Mouse (Mus musculus): ENCODE measurements around the gene Cabp2.
A peak's percentile ranks its signal among the peaks of the same experiment; 100 is the strongest.

Gene Cabp2

DNA sequence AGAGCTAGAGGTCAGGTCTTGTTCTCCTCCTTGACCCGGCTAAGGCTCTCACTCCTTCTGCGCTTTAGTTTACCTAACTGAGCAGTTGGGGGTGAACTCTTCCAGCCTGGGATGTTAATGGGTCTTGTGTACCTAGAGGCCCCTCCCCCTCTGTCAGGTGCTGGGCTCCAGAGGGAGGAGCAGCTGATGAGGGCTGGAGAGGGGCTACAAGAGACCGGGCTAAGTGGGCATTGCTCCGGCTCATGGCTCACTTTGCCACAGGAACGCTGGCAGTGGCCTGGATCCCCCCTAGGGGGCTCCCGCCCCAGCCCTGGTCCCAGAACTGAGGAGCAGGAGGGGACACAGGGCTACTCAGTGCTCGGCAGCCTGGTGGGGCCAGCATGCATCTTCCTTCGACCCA lies 2.4 kb downstream of the Cabp2 start:
- DNase-seq: no peak

DNA sequence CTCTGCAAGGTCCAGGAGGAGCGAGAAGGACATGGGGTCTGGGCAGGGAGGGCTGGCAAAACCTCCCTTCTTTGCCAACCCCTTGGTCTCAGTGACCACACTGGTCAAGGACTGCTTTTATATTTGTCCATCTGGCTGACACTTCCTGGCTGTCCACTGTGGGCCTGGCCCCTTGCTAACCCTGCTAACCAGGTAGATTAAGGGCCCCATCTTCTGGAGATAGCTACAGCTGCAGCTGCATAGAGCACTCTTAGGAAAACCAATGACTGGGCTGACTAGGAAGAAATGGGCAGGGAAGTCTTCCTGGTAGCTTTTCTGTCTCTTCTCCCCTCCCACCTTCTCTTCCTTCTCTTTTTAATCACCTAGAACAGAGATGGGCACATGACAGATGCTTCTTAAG lies 3.6 kb downstream of the Cabp2 start:
- DNase-seq: no peak

DNA sequence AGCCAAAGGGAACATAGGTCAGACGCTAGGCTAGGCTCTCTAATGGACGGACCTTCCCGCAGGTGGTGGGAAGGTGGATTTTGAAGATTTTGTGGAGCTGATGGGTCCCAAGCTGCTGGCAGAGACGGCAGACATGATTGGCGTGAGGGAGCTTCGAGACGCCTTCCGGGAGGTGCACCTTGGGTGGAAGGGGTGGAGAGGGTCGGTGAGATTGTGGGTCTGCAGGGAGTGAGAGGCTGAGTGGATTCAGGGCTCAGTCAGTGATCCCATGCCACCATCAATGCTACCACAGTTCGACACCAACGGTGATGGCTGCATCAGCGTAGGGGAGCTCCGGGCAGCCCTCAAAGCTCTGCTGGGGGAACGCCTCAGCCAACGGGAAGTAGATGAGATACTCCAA lies 4.8 kb downstream of the Cabp2 start:
- DNase-seq: no peak

GRCm38 (mm10) chr19:4087090-4087489 lies 5.7 kb downstream of the Cabp2 start:
- DNase-seq: no peak

DNA sequence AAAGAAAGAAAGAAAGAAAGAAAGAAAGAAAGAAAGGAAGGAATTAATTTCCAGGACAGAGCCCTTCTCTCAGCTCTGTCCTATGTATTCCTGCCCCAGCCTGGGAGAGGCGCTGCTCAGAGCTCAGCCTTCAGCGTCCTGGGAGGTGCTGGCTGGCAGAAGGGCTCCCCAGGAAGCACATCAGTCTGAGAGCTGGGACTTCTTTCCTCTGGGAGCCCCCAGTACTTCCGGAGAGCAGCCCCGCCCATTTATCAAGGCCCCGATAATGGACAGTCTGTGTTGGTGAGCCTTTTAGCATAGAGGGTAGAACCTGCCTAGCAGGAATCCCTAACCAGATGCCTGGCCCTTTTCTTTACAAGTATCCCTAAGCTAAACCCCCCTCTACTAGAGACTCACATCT lies 6.8 kb downstream of the Cabp2 start:
- no peak for DNase-seq

DNA sequence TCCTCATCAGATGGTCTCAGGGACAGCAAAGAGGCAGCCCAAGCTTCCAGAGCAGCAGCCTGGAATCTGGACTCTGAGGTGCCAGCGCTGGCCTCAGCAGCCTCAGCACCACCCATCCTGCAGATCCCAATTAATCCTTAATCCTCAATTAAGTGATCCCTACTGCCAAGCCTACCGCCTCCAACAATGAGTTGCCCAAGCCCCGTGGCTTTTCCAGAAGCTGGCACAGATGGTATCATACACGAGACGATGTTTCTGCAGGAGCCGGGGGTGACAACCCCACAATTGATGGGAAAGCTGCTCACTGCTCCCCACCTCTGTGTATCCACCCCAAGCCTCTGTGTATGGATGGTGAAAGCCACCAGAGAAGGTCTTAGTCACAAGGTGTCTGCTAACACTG lies 7.8 kb downstream of the Cabp2 start:
- DNase-seq: no peak

GRCm38 (mm10) chr19:4090446-4090845 lies 9.1 kb downstream of the Cabp2 start:
- no peak for DNase-seq

- no peak for DNase-seq
Observed at GRCm38 (mm10) chr19:4091383-4091782, 10.0 kb downstream of the Cabp2 start.

DNA sequence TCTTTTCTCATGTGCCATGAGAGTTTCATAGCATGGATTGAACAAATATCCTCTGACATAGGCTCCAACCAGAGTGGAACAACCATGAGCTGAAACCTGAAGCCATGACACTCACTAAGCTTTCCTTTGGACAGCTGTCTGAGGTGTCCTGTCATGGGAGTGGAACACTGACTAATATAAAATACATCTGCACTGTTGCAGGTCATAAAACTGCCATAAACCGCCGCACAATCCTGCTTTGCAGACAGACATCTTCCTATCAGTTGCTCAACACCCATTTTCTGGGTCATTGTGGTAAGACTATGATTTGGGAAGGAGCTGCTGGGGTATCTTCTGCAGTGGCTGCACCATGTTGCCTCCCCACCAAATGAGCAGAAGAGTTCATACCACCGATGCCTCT lies 11.4 kb downstream of the Cabp2 start:
- no peak for DNase-seq

- no peak for DNase-seq
Observed at GRCm38 (mm10) chr19:4093772-4094171, 12.4 kb downstream of the Cabp2 start.

GRCm38 (mm10) chr19:4094348-4094747 lies 13.0 kb downstream of the Cabp2 start:
- DNase-seq: no peak

DNA sequence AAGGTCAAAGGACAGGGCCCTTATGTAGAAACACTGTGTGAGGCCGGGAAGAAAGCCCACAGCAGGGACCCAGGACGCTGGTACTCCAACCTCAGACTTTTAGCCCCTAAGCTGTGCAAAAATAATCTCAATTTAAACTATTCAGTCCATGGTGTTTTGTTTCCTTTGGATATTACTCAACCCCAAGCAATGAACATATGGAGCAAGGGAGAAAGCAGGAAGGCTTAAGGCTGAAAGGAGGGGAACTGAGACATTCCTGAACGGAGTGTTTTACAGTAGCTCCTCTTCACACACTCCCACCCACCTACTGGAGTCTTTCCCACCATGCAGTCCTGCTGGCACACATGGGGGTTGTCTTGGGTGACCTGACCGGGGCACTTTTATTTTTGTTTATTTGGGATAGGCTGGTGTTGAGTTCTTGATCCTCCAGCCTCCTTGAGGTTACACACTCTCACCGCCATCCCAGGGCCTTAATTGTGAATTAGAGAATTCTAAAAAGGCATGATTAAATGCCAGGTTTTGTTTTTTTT lies 13.5 kb downstream of the Cabp2 start:
- DNase-seq: no peak

DNA sequence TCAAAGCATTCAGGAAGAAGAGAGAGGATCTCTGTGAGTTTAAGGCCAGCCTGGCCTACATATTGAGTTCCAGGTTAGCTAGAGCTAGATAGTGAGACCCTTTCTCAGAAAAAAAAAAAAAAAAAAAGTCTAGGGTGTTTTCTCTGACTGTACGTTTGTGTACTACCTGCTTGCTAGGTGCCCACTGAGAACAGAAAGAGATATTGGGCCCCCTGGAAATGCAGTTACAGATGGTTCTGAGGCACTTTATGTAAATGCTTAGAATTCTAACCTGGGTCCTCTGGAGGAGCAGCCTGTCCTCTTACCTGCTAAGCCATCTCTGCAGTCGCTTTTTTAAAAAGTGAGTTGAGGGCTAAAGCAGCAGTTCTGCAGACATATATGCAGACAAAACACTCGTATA lies 14.4 kb downstream of the Cabp2 start:
- DNase-seq: no peak

DNA sequence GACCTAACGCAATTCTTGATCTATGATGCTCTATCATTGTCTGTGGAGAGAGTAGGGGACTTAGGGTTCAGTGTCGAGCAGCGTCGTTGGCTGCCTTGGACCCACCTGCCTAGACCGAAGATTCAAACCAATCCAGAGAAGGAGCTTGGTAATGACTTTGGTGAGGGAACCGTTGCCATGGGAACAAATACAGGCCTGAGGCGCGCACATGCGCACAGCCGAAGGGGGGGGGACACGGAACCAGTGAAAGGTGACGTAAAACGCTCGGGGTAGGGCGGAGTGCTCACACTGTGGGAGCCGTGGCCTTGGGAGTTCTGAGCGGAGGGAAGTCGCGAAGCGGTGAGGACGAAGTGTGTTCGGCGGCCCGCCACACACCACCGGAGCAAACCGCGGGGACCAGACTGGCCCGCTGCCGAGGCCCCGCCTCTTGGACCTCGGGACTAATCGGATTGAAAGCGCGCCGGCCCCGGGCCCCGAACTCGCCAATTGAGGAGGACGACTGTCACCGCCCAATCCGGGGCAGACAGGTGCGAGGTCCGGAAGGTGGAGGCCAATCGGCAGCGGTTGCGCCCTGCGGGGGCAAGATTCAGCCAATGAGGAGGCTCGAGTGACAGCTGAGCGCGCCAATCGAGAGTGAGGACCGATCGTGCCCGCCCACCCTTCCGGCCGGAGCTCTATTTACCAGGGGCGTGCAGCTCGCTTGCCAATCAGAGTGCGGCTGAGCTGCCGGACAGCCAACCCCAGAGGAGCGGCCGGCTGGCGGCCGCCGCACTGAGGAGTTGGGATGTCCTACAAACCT lies 15.5 kb downstream of the Cabp2 start, which contains the start of gene Cdk2ap2:
Cdk2ap2 (plus strand) TSS at position 541 of the 799 bp plus-strand sequence.
- DNase-seq: peak; percentile 99

DNA sequence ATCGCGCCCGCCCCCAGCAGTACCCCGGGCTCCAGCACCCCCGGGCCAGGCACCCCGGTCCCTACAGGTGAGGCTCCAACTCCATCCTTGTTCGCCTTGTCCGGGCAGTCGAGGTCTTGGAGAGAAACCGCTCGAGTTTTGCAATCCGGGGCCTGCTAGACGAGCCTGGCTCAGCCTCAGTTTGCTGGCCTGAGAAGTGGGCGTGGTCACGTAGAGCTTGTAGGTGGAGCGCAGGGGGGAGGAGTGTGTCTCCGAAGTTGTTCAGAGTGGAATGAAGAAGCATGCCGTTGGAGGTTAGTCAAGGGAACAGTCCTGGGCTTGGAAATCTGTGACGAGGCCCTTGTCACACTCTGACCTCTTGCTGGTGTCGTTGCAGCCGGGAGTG lies 16.1 kb downstream of the Cabp2 start:
- no peak for DNase-seq

GRCm38 (mm10) chr19:4098426-4098825 lies 17.0 kb downstream of the Cabp2 start:
- no peak for DNase-seq

DNA sequence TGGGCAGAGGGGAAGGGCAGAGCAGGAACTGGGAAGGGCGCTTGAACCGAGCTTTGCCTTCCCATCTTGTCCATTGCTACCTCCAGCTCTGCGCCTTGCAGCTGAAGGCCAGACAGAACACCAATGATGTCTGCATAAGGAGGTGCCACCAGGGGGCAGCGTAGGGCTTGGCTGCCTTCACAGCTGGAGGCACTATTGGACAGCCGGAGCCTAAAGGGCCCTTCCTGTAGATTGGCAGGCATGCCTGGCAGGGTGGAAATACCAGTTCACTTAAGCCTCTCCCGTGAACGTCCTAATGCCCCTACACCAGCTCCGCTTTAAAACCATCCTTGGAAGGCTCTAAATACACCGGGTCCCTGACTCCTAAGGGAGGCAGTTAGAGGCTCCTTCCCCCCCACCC lies 17.7 kb downstream of the Cabp2 start:
- DNase-seq: peak; percentile 91 to 95

DNA sequence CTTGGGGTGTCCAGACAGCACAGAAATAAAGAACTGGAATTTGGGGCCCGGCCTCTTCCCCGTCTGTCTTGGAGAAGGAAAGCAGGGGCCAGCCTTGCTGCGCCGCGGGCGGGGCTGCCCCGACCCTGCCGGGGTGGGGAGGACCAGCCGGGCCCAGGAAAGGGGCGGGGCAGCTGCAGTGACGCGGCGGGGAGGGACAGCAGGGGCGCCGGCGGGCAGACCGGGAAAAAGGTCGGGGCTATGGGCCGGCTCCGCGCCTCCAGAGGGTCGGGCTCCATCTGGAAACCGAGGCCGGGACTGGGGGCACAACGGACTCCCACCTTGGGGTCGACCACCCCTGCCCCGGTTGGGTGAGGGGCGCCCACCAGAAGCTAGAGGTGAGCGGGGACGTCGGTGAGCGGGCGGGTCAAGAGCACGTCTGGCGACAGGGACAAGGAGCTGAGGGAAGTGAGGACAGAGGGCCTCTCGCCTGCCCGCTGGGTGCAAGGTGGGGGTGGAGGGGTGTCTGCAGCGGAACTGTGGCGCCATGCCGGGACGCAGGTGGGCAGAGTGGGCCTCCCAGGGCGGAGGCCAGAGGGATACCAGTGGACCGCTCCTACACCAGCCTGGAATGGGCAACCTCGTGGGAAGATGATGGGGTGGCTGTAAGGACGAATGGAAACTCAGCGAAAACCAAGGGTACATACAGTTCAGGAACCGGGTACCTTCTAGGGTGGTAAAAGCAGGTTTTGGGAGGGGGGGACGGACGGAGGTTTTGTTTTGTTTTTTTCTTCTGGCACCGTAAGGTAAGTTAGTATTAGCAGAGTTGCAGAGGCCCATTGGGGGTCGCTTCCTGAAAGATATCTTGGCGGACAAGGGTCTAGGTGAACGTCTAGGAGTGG lies 18.7 kb downstream of the Cabp2 start, which contains the start of gene Pitpnm1:
Pitpnm1 (plus strand) TSS at position 162 of the 881 bp plus-strand sequence.
- peak; percentile 84 to 85 for DNase-seq

DNA sequence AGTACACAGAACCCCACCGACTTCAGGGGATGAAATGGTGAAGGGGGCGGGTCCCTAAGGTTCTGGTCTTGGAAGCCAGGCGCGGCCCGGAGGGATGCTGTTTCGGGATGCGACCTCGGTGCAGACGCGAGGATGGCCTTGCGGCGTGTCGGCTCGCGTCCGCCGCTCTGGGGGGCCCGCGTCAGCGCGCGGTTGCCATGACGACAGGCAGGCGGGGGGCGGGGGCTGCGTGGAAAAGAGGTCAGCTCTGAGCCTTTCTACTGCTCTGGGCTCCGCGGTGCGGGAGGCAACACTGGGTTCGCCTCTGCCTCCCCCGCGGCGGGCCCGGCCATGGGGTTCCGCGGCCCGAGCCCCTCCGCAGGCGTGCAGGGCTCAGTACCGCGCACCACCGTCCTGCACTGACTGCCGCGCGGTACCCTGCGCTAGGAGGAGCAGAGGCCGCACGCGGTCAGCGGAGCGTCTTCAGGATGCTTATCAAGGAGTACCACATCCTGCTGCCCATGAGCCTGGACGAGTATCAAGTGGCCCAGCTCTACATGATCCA lies 19.4 kb downstream of the Cabp2 start:
- peak; percentile 56 to 74 for DNase-seq

GRCm38 (mm10) chr19:4101466-4101865 lies 20.1 kb downstream of the Cabp2 start:
- DNase-seq: no peak

DNA sequence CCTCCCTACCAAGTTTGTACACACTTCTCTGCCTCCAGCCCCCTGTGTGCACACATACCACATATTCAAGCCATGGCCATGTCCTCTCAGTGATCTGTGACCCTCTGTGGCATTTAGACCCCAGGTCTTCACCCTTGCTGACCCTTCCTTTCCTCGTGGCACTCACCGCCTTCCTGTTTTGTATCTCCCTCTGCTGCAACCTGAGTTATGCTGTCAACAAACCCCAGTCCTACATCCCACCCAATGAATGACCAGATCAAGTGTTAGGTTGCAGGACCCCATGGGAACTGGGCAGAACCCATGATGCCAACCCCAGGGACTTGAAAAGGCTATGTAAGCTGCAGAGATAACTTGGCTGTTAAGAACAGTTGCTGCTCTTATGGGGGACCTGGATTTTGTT lies 20.7 kb downstream of the Cabp2 start:
- DNase-seq: no peak

GRCm38 (mm10) chr19:4102626-4103025 lies 21.2 kb downstream of the Cabp2 start:
- DNase-seq: no peak

DNA sequence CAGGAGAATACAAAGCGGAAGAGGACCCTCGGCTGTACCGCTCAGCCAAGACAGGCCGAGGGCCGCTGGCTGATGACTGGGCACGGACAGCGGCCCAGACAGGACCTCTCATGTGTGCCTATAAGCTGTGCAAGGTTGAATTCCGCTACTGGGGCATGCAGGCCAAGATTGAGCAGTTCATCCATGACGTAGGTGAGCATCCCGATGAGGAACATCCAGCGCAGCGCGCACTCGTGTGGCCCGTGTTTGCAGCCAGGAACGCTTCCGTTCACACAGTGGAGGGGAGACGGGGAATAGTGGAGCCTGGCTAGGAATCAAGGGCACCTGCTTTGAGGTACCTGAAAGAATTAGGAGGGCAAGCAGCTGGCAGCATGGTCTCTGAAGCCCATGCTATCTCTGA lies 21.9 kb downstream of the Cabp2 start:
- no peak for DNase-seq

Measured in thymus, postnatal 36 days (tissue).